Mouse (Mus musculus): Measurements from ENCODE around the gene Bbs1. TPM values are rescaled to one million over a fixed set of nuclear protein-coding genes. Genes with fewer than 3 reads are reported as not detected.

Gene Bbs1
- total RNA-seq, 1 experiment from 2014 or later, result 3.8 TPM

DNA sequence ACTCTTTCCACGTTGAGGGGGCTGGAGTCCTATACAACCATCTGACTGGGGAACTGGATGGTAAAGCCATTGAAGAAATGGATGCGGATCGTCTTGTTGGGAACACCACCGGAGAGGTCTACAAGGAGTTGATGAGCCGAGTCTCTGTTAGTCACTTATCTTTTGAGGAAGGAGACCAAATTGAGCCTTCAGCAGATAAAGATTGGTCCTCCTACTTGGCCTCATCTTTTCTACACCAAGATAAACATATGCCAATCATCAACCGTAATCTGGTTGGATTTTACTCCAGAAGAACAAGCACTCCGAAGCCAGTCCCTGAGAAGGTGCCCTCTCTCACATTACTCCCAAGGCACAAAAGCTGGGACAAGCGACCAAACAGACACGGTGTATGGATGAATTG is 65.6 kb downstream of the Bbs1 start:
- ATAC-seq (replicated peaks; ENCODE audit: low read depth, poor library complexity, severe bottlenecking), result no peak

DNA sequence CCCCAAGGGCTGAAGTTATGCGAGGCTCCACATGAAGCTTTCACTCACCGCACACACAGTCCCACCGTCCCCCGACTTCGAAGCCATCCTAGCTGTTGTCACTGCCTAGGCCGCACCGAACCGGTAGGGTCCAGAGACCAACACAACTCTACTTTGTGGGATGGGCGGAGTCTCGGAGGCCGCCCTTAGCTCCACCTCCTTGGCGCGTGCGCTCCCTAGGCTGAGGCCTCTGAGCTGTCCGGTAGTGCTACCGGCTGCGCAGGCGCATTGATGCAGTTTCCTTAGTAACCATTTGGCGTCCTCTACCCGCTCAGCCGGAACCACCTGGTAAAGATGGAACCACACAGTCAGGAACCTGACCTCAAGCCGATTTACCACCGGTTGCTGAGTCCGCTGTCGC is 67.3 kb downstream of the Bbs1 start, which contains the start of the genes Ccs and Ccdc87:
Ccs (minus strand) TSS at position 184 of the 400 bp plus-strand sequence.
Ccdc87 (plus strand) TSS at position 218 of the 400 bp plus-strand sequence.
- ATAC-seq (replicated peaks; ENCODE audit: low read depth, poor library complexity, severe bottlenecking), result peak; percentile 94

DNA sequence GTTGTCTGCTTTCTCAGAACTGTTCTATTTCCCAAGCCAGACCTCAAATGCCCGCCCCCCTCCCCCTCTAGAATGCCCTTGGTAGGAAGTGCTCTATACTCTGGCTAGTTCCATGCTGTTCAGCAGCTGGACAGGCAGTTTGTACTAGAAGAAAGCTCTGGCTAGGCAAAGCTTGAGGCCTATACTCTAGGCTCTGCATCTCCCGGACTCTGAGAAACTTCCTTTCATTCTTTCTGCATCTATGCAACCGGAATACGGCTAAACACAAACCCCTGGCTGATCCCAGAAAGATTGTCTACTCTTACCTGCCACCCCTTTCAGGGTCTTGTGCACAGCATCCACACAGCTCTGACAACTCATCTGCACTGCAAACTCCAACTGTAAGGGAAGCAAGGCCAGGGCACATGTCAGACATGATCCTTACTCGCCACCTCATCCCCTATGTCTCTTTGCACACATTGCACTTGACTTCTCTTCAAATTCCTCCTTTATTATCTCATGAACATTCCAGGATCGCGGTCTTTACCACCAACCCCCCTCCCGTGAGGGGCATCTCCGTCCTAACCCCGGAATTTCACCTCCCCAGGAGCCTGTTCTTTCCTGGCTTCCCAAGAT is 67.8 kb downstream of the Bbs1 start:
- no peak for ATAC-seq (replicated peaks; ENCODE audit: low read depth, poor library complexity, severe bottlenecking)

DNA sequence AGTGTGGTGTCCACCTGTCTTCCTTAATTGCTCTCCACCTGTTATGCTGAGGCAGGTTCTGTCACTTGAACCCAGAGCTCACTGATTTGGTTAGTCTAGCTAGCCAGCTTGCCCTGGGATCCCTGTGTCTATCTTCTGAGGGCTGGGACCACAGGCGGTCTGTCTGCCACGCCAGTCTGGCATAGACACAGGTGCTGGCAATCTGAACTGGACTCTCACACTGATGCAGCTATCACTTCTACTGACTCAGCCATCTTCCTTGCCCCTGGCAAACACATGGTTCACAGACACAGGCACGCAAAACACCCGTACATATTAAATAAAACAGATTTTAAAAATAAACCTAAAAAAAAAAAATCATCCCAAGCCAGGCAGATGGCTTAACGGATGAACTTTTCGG is 69.4 kb downstream of the Bbs1 start:
- ATAC-seq (replicated peaks; ENCODE audit: low read depth, poor library complexity, severe bottlenecking), result no peak

Other genes with a start within 250 kb of the Bbs1 start
- not detected in 2 replicates for gene Gm960, start 208.0 kb downstream of the Bbs1 start, total RNA-seq (2017)
- gene Sptbn2, start 195.5 kb downstream of the Bbs1 start, total RNA-seq (2017), result under 0.01 and 0.10 TPM in 2 replicates
- gene Rbm4b, start 150.1 kb downstream of the Bbs1 start, total RNA-seq (2017), result 14.6 and 15.9 TPM in 2 replicates
- gene Rbm4, start 112.7 kb downstream of the Bbs1 start, total RNA-seq (2017), result 70.3 and 72.6 TPM in 2 replicates
- 48.6 and 50.1 TPM in 2 replicates for gene Gm21992, start 95.0 kb downstream of the Bbs1 start, total RNA-seq (2017)
- gene Rbm14, start 95.0 kb downstream of the Bbs1 start, total RNA-seq (2017), result 22.6 and 28.6 TPM in 2 replicates
- gene Ccs, start 67.3 kb downstream of the Bbs1 start, total RNA-seq (2017), result 37.3 and 61.4 TPM in 2 replicates
- gene Ccdc87, start 67.3 kb downstream of the Bbs1 start, total RNA-seq (2017), result not detected in 2 replicates
- 4.7 and 11.5 TPM in 2 replicates for gene Ctsf, start 51.5 kb downstream of the Bbs1 start, total RNA-seq (2017)
- 0.37 TPM in 1 of 2 replicates, not detected in the other for gene Actn3, start 28.7 kb downstream of the Bbs1 start, total RNA-seq (2017)
- gene Zdhhc24, start 28.0 kb downstream of the Bbs1 start, total RNA-seq (2017), result 9.2 and 9.6 TPM in 2 replicates
- gene Dpp3, start 21.7 kb upstream of the Bbs1 start, total RNA-seq (2017), result 34.8 and 40.8 TPM in 2 replicates
- gene Peli3, start 36.5 kb upstream of the Bbs1 start, total RNA-seq (2017), result 0.14 TPM in 1 of 2 replicates, not detected in the other
- 56.0 and 82.6 TPM in 2 replicates for gene Mrpl11, start 55.5 kb upstream of the Bbs1 start, total RNA-seq (2017)
- not detected in 2 replicates for gene Npas4, start 83.7 kb upstream of the Bbs1 start, total RNA-seq (2017)
- 2.3 and 4.3 TPM in 2 replicates for gene Slc29a2, start 117.2 kb upstream of the Bbs1 start, total RNA-seq (2017)
- 9.2 TPM in 1 of 2 replicates, not detected in the other for gene B4gat1, start 132.2 kb upstream of the Bbs1 start, total RNA-seq (2017)
- gene AC124502.3, start 132.3 kb upstream of the Bbs1 start, total RNA-seq (2017), result 5.8 TPM in 1 of 2 replicates, not detected in the other
- 27.8 and 28.5 TPM in 2 replicates for gene Brms1, start 134.7 kb upstream of the Bbs1 start, total RNA-seq (2017)
- 0.15 and 0.18 TPM in 2 replicates for gene Rin1, start 143.9 kb upstream of the Bbs1 start, total RNA-seq (2017)
- gene Cd248, start 161.4 kb upstream of the Bbs1 start, total RNA-seq (2017), result 0.41 and 0.49 TPM in 2 replicates
- not detected in 2 replicates for gene Tmem151a, start 178.9 kb upstream of the Bbs1 start, total RNA-seq (2017)
- 15.2 and 19.3 TPM in 2 replicates for gene Yif1a, start 181.9 kb upstream of the Bbs1 start, total RNA-seq (2017)
- gene Cnih2, start 191.9 kb upstream of the Bbs1 start, total RNA-seq (2017), result 0.46 TPM in 1 of 2 replicates, not detected in the other
- 62.3 and 67.7 TPM in 2 replicates for gene Rab1b, start 200.4 kb upstream of the Bbs1 start, total RNA-seq (2017)
- 4.8 and 5.2 TPM in 2 replicates for gene Klc2, start 211.9 kb upstream of the Bbs1 start, total RNA-seq (2017)

Measured in common myeloid progenitor, adult 5-6 weeks (primary cell).